Mouse (Mus musculus) lung, adult 2 months (tissue): ENCODE measurements at regions not wholly inside any gene's neighbourhood (a gene's known extent, or its start where the extent isn't known, plus 50 kb on each side); places are given as distances from the start of the nearest gene placed in this dataset.
A peak's percentile ranks its signal among the peaks of the same experiment; 100 is the strongest.

Experiments used
- DNase-seq: peaks from one replicate; pipeline ENCODE4 v3.0.0; 2022
- H3K4me1 ChIP-seq: fragments of 200-500 bp; 2 replicates; pipeline ENCODE4 v1.6.1; 2011; ENCODE audit warnings: low read length; ENCODE audit not compliant: control insufficient read depth, insufficient read depth
- H3K4me3 ChIP-seq: fragments of 200-500 bp; replicated peaks from 2 replicates; pipeline ENCODE3; 2011; ENCODE audit warnings: low read depth, mild to moderate bottlenecking, control low read depth, low read length; ENCODE audit errors: extremely low read depth
- CTCF ChIP-seq: fragments of 200-500 bp; IDR thresholded peaks from 2 replicates; pipeline ENCODE4 v1.5.1; 2011; ENCODE audit warnings: mild to moderate bottlenecking, low read length, control low read depth; ENCODE audit not compliant: insufficient read depth
- POLR2A ChIP-seq: fragments of 200-500 bp; IDR thresholded peaks from 2 replicates; pipeline ENCODE4 v1.6.1; 2011; ENCODE audit warnings: low read depth, mild to moderate bottlenecking, control low read depth, low read length, borderline replicate concordance; ENCODE audit errors: extremely low read depth
- WGBS: fragments of 180-500 bp; shearing (Covaris S2); methylation state at CpG from one replicate; pipeline ENCODE4 v1.1.7; 2018; 5-methylcytosine and 5-hydroxymethylcytosine counted together

GRCm38 (mm10) chr4:45683205-45683604 lies 115.6 kb upstream of the Aldh1b1 start:
- WGBS = 69% methylated on average over 3 of the region's 3 CpGs
- DNase-seq = no peak
- no peak for TF ChIP-seq CTCF
- H3K4me1 ChIP-seq = no peaks in the 10 kb centered on the region
- no peak overlapping the region for H3K4me3 ChIP-seq

DNA sequence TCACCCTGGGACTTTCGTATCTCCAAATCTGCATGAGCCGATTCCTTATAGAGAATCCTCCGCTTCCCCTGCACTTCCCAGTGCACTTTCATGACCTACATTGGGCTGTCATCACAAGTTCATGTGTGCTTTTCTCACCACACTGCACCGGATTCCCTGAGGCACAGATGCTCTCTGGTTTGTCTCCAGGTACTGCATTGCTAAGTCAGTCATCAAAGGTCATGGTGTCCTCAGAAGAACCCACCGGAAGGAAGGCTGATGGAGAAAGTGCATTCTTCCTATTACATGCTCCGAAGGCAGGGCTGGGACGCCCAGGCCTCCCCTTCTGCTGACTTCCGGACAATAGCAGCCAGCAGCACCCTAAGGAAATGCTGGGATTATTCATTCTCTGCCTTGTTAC lies 116.1 kb upstream of the Aldh1b1 start:
- WGBS = 84% methylated on average over 8 of the region's 8 CpGs
- no peak for DNase-seq
- Histone ChIP-seq H3K4me3 (no peak overlapping the region), H3K4me1 (no peaks in the 10 kb centered on the region)
- no peak for TF ChIP-seq CTCF
- no peak for TF ChIP-seq POLR2A

DNA sequence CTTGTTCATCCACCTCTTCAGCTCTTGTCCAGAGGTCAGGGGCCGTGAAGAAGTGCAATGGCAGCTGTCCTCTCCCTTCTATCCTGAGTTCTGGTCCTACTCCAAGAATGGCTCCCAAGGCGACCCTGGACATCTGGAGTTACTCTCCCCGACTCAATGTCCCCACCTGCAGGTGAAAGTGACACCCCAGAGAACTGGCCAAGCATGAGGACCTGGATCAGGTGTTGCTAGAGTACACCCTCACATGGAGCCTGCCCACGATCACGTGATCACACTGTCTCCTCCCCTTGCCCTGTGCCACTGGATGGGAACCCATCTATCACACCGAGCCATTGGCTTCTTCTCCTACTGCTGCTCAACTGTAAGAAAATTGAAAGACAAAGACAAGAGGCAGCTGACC lies 122.7 kb upstream of the Aldh1b1 start:
- TF ChIP-seq POLR2A (no peak), CTCF (peak; percentile 12; the same call in 1 of the 2 replicates)
- 59% methylated on average over 6 of the region's 6 CpGs for WGBS
- Histone ChIP-seq H3K4me3 (no peak overlapping the region), H3K4me1 (no peaks in the 10 kb centered on the region)
- peak; percentile 3 for DNase-seq

GRCm38 (mm10) chr4:45674291-45674690 lies 124.5 kb upstream of the Aldh1b1 start:
- TF ChIP-seq POLR2A (no peak), CTCF (no peak)
- no peak for DNase-seq
- Histone ChIP-seq H3K4me1 (no peaks in the 10 kb centered on the region), H3K4me3 (no peak overlapping the region)
- WGBS = 88% methylated on average over 10 of the region's 10 CpGs

GRCm38 (mm10) chr4:45673081-45673819 lies 125.6 kb upstream of the Aldh1b1 start:
- no peaks in the 10 kb centered on the region for H3K4me1 ChIP-seq
- no peak for DNase-seq
- WGBS = 53% methylated on average over 16 of the region's 16 CpGs
- no peak overlapping the region for H3K4me3 ChIP-seq
- TF ChIP-seq POLR2A (no peak), CTCF (no peak)

- no peak for DNase-seq
- Histone ChIP-seq H3K4me3 (no peak overlapping the region), H3K4me1 (no peaks in the 10 kb centered on the region)
- TF ChIP-seq CTCF (no peak), POLR2A (no peak)
- WGBS = 62% methylated on average over 16 of the region's 16 CpGs
These were observed 126.4 kb upstream of the Aldh1b1 start for GRCm38 (mm10) chr4:45672262-45673076.

GRCm38 (mm10) chr4:45664372-45664771 lies 132.1 kb upstream of the Shb start:
- Histone ChIP-seq H3K4me1 (no peaks in the 10 kb centered on the region), H3K4me3 (no peak overlapping the region)
- WGBS = 84% methylated on average over 8 of the region's 8 CpGs
- no peak for TF ChIP-seq POLR2A
- TF ChIP-seq CTCF = no peak
- no peak for DNase-seq

- TF ChIP-seq CTCF = no peak
- TF ChIP-seq POLR2A = no peak
- no peaks in the 10 kb centered on the region for H3K4me1 ChIP-seq
- WGBS = 48% methylated on average over 5 of the region's 5 CpGs
- no peak for DNase-seq
- H3K4me3 ChIP-seq = no peak overlapping the region
These were observed 125.2 kb upstream of the Shb start for GRCm38 (mm10) chr4:45657350-45657978.

DNA sequence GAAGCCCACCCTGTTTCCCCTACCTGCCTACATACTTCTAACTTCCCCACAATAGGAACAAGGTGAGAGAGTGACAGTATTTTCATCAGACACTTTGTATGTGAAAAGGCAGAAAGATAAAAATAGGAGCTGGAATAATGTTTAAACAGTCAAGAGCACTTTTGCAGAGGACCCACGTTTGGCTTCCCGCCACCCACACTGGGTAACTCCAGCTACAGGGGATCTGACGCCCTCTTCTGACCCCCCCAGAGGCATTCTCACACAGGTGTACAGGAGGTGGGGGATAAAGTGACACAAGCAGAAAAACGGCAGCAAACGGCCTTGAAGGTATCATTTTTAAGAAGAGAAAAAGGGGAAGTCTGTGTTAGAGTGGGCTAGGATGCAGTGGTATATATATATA lies 123.5 kb upstream of the Shb start:
- no peak for TF ChIP-seq CTCF
- TF ChIP-seq POLR2A = no peak
- no peak for DNase-seq
- 45% methylated on average over 5 of the region's 5 CpGs for WGBS
- Histone ChIP-seq H3K4me1 (no peaks in the 10 kb centered on the region), H3K4me3 (no peak overlapping the region)
